Mouse (Mus musculus): ENCODE measurements around the gene Atp5c1. TPM values are rescaled to one million over a fixed set of nuclear protein-coding genes. Genes with fewer than 3 reads are reported as not detected.

Gene Atp5c1
- total RNA-seq (2021) = 1,000 to 10,000 TPM; 1,309 to 1,324 TPM
- long read RNA-seq, experiment 1, transcript Atp5c1-201 (9 exons, 1,060 nt) = major isoform, 2,153 of 2,317 reads
- long read RNA-seq, experiment 1, transcript Atp5c1-203 (10 exons, 1,166 nt) = minor isoform, 57 of 2,317 reads
- long read RNA-seq, experiment 1, partial matches to known transcripts = 71 of 2,317 reads
- long read RNA-seq, experiment 1, other reads (novel, unspliced or antisense) = 36 of 2,317 reads
- long read RNA-seq, experiment 2, transcript Atp5c1-203 (10 exons, 1,166 nt) = minor isoform, 35 of 1,845 reads
- long read RNA-seq, experiment 2, transcript Atp5c1-201 (9 exons, 1,060 nt) = major isoform, 1,650 of 1,845 reads
- long read RNA-seq, experiment 2, partial matches to known transcripts = 140 of 1,845 reads
- long read RNA-seq, experiment 2, other reads (novel, unspliced or antisense) = 20 of 1,845 reads

GRCm38 (mm10) chr2:10080310-10081010 lies at the start of gene Atp5c1, which contains the start of gene Kin:
Atp5c1 (minus strand) TSS chr2:10080510.
Kin (plus strand) TSS chr2:10080593.
- DNase-seq = peak; percentile 97
- intact Hi-C loops (cut with DNase I) = no loop called here

GRCm38 (mm10) chr2:10128571-10128970 lies 48.3 kb upstream of the Atp5c1 start:
- intact Hi-C loops (cut with DNase I) = no loop called here
- DNase-seq = no peak

GRCm38 (mm10) chr2:10127471-10127870 lies 47.2 kb upstream of the Atp5c1 start:
- intact Hi-C loops (cut with DNase I) = no loop called here
- no peak for DNase-seq

- intact Hi-C loops (cut with DNase I) = no loop called here
- DNase-seq = no peak
Observed at GRCm38 (mm10) chr2:10126122-10126521, 45.8 kb upstream of the Atp5c1 start.

GRCm38 (mm10) chr2:10121826-10122225 lies 41.5 kb upstream of the Atp5c1 start:
- intact Hi-C loops (cut with DNase I) = no loop called here
- no peak for DNase-seq

- no peak for DNase-seq
- intact Hi-C loops (cut with DNase I) = no loop called here
Observed at GRCm38 (mm10) chr2:10119276-10119675, 39.0 kb upstream of the Atp5c1 start.

GRCm38 (mm10) chr2:10118751-10119150 lies 38.4 kb upstream of the Atp5c1 start:
- intact Hi-C loops (cut with DNase I) = no loop called here
- no peak for DNase-seq

GRCm38 (mm10) chr2:10108535-10109189 lies 28.4 kb upstream of the Atp5c1 start:
- intact Hi-C loops (cut with DNase I) = no loop called here
- no peak for DNase-seq

GRCm38 (mm10) chr2:10101180-10101579 lies 20.9 kb upstream of the Atp5c1 start:
- intact Hi-C loops (cut with DNase I) = loop anchor here (1.0 to 2.0 kb wide), 2 partner anchors 42 to 187 kb away; no protein-coding TSS in a partner anchor
- peak; percentile 51 to 61 for DNase-seq

- DNase-seq = no peak
- intact Hi-C loops (cut with DNase I) = loop anchor here (2.0 kb wide), 1 partner anchor 42 kb away; no protein-coding TSS in a partner anchor
Observed at GRCm38 (mm10) chr2:10100471-10100870, 20.2 kb upstream of the Atp5c1 start.

GRCm38 (mm10) chr2:10098598-10099215 lies 18.4 kb upstream of the Atp5c1 start:
- intact Hi-C loops (cut with DNase I) = loop anchor here (10.0 kb wide), 1 partner anchor 1424 kb away; no protein-coding TSS in a partner anchor
- peak; percentile 45 to 58 for DNase-seq

- DNase-seq = no peak
- intact Hi-C loops (cut with DNase I) = loop anchor here (10.0 kb wide), 1 partner anchor 1420 kb away; no protein-coding TSS in a partner anchor
Observed at GRCm38 (mm10) chr2:10094327-10095100, 14.2 kb upstream of the Atp5c1 start.

GRCm38 (mm10) chr2:10087256-10087850 lies 7.0 kb upstream of the Atp5c1 start:
- intact Hi-C loops (cut with DNase I) = no loop called here
- DNase-seq = no peak

GRCm38 (mm10) chr2:10082737-10083136 lies 2.4 kb upstream of the Atp5c1 start:
- no peak for DNase-seq
- intact Hi-C loops (cut with DNase I) = no loop called here

GRCm38 (mm10) chr2:10081453-10082080 lies 1.3 kb upstream of the Atp5c1 start:
- intact Hi-C loops (cut with DNase I) = no loop called here

GRCm38 (mm10) chr2:10079745-10080309 lies 483 bp downstream of the Atp5c1 start:
- intact Hi-C loops (cut with DNase I) = no loop called here

More at GRCm38 (mm10) chr2:10081453-10082080, 1.3 kb upstream of the Atp5c1 start:
- no peak for DNase-seq

GRCm38 (mm10) chr2:10076675-10077074 lies 3.6 kb downstream of the Atp5c1 start:
- intact Hi-C loops (cut with DNase I) = no loop called here
- no peak for DNase-seq

More at GRCm38 (mm10) chr2:10079745-10080309, 483 bp downstream of the Atp5c1 start:
- no peak for DNase-seq

GRCm38 (mm10) chr2:10074470-10074869 lies 5.8 kb downstream of the Atp5c1 start:
- intact Hi-C loops (cut with DNase I) = no loop called here
- DNase-seq = no peak
